Mouse (Mus musculus): ENCODE data around the gene Cox4i1.

- TF ChIP-seq UBTF (IDR thresholded peaks at IDR 0.05; ENCODE audit: low read depth, low read length) (no peak), POLR2A (IDR thresholded peaks at IDR 0.05; ENCODE audit: low read depth, low read length) (no peak), CHD2 (IDR thresholded peaks at IDR 0.05; ENCODE audit: low read length) (no peak), CTCF (conservative IDR thresholded peaks at IDR 0.05 in 1 of 2, IDR thresholded peaks at IDR 0.05 in 1 of 2; ENCODE audit: low read depth in 2 of 2, low read length in 2 of 2) (no peak), MEF2A (IDR thresholded peaks at IDR 0.05; ENCODE audit: borderline replicate concordance, low read depth, low read length) (no peak), ZC3H11A (IDR thresholded peaks at IDR 0.05; ENCODE audit: low read depth, low read length) (no peak), ZKSCAN1 (IDR thresholded peaks at IDR 0.05; ENCODE audit: borderline replicate concordance, low read depth, low read length) (no peak), E2F4 (IDR thresholded peaks at IDR 0.05; ENCODE audit: insufficient replicate concordance, low read depth, low read length) (no peak), ZNF384 (IDR thresholded peaks at IDR 0.05; ENCODE audit: low read depth, low read length) (no peak), EP300 (IDR thresholded peaks at IDR 0.05; ENCODE audit: low read length) (no peak), TCF12 (IDR thresholded peaks at IDR 0.05; ENCODE audit: low read depth, low read length) (peak; percentile 66; the same call in 1 of the 2 replicates), ETS1 (conservative IDR thresholded peaks at IDR 0.05; ENCODE audit: low read depth, low read length) (no peak)
These were observed 28.6 kb downstream of the Cox4i1 start for GRCm38 (mm10) chr8:120696401-120697153.
